Mouse (Mus musculus) effector memory CD4-positive, alpha-beta T cell, adult 7 months (primary cell): ENCODE measurements around the gene Piwil4. TPM values are rescaled to one million over a fixed set of nuclear protein-coding genes. Genes with fewer than 3 reads are reported as not detected.

Source experiments
- polyA plus RNA-seq: library from polyadenylated mRNA; unstranded; fragments of 100-300 nt; shearing (Covaris generic); gene quantifications from one replicate; pipeline ENCODE4 v1.2.1, GENCODE M21; 2017

Piwil4 gene
- polyA plus RNA-seq = not detected

DNA sequence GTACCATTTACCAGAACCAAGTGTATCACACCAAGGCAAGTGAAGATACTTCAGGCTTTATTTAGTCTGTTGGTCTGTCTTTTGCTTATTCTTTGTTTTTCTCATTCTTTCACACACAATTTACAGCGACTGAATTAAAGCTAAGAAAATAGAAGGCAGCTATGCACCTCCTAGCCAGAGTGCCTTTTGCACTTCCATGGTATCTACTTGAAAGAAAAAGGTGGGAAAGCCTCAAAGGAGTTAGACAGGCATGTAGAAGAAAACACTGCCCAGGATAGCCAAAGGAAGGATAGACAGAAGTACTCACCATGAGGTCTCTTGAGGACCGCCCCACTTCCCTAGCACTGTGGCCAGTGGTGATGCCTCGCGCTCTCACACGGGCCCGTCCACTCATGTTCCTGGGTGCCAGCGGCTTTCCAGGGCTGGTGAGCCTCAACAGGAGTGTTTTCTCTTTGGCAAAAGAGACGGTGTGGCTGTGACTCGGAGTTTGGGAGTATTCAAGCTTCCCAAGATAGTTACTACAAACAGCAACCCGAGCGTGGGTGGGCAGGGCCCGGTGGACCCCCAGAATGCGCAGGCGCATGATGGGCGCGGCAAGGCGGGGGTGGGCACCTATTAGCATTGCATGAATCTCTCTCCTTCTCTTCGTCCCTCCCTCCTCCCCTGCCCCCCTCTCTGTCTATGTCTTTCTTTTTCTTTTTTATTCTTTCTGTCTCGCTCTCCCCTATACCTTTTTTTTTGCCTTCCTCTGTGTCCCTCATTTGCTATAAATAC is at the start of gene Piwil4:
Gene Piwil4 (minus strand): TSS at position 583 of the 774 bp plus-strand sequence.

DNA sequence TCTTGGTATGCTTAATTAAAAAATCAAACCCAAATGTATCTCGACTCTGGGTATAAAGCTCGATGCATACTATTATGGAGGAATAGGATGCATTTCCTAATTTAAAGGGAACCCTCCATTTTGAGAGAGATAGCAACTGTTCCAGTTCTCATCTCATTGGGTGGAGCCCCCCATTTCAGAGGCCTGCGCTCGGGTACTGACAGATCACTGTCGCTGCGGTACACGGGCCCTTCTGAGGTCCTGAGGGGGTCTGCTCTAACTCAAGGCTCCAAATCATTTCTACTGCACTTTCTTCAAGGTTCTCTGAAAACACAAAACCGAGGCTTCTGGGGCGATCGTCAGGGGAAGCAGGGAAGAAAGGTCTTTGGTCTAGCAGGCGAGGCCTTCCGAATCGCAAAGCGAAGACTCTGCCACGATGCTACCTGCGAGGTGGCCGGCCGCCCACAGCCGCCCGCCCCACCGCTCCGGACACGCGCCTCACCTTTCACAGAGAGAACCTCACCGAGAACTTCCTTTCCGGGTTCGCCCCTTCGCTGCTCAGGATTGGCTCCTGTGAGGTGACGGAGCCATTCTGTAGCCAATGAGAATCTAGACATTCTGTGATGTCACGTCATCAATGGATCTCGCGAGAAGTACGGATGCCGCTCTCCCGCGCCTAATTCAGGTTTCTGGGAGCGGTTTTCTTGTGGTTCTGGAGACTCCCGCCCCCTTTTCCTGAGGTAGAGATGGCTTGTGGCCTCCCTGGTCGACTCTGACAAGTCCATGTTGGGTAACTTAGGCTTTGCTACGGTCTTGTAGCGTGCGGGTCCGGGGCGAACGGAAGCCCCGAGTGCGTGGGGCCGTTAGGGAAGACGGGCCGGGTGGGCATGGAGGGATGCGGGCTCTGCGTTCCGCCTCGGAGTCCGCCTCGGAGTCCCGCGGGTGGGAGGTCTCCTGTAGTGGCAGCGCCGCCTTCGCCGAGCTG is 43.8 kb upstream of the Piwil4 start, which contains the start of the genes Mre11a and Ankrd49:
Gene Mre11a (plus strand): TSS at position 616 of the 964 bp plus-strand sequence.
Gene Ankrd49 (minus strand): TSS at position 818 of the 964 bp plus-strand sequence.

DNA sequence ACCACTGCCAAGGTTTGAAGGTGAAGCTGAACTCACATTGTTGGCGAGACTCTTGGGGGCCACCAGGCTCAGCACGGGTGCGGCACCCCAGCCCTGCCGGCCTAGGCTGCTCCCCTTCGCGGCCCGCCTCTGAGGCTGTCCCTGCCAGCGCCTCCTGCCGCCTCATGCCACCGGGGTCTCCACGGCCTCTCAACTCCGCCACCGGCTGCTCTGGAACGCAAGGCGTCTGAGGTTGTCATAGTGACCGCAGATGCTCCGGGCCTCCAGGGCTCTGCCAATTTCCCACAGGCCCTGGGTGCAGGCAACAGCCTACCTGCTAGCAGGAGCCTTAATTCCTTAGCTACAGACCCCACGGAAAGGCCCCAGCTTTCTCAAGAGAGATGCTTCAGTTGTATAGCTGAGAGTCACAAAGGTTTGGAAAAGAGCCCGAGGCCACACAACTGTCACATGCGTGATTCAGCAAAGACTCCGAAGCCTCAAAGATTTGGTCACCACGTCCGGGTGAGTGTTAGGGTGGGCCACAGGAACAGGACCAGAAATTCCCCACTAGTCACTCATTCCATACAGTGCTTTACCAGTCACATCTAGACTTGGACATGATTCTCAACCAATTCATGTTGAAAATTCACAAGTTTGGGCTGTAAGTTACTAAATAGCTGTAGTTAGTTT is 30.4 kb upstream of the Piwil4 start, which contains the start of gene 1700012B09Rik:
Gene 1700012B09Rik (minus strand): TSS at position 228 of the 669 bp plus-strand sequence.

DNA sequence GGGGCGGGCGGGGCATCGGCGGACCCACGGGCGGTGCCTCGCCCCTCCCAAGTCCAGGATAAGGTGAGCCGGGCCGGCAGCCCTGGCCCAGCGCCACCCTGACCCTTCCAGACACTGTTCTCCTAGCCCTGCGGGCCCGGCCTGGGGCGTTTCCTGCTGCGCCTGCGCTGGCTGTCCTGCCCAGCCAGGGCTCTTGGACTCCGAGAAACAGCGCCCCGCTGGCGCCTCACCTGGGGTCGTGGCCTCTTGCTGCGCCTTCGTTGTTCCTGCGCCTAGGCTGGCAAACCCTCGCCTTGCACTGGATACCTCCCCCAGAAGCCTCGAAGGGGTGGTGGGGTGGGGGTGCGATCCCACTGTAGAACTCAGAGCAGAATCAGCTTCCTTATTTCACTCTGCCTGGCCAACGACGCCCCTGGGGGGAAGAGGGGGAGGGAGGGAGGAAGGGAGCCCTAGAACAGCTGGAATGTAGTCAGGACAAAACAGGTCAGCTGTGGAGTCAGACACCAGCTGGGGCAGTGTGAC is 11.5 kb upstream of the Piwil4 start, which contains the start of gene Fut4:
Gene Fut4 (minus strand): TSS at position 393 of the 522 bp plus-strand sequence.

Other genes starting within 250 kb of the Piwil4 start
- 3.8 TPM for gene Kdm4d, start 240.3 kb downstream of the Piwil4 start, polyA plus RNA-seq
- 209 TPM for gene Cwc15, start 240.1 kb downstream of the Piwil4 start, polyA plus RNA-seq
- gene Amotl1, start 95.7 kb downstream of the Piwil4 start, polyA plus RNA-seq = 0.10 TPM
- gene Fut4, start 11.7 kb upstream of the Piwil4 start, polyA plus RNA-seq = not detected
- gene 1700012B09Rik, start 30.3 kb upstream of the Piwil4 start, polyA plus RNA-seq = not detected
- gene Mre11a, start 43.9 kb upstream of the Piwil4 start, polyA plus RNA-seq = 21.3 TPM
- 13.2 TPM for gene Ankrd49, start 44.1 kb upstream of the Piwil4 start, polyA plus RNA-seq
- 0.60 TPM for gene Gpr83, start 119.5 kb upstream of the Piwil4 start, polyA plus RNA-seq
- 22.6 TPM for gene Izumo1r, start 163.2 kb upstream of the Piwil4 start, polyA plus RNA-seq